Mouse (Mus musculus) ES-E14 (cell line): ENCODE data around the gene Zrsr2. TPM values are rescaled to one million over a fixed set of nuclear protein-coding genes. Genes with fewer than 3 reads are reported as not detected.

Source experiments
- DNase-seq: peaks from one replicate; pipeline ENCODE4 v3.0.0-alpha.2; 2013; ENCODE audit warnings: low read depth, low spot score
- H3K27ac ChIP-seq: 2 replicates; pipeline ENCODE4 v1.5.1; 2012; ENCODE audit warnings: low read depth, mild to moderate bottlenecking, low read length, moderate library complexity, mixed read lengths; ENCODE audit not compliant: poor library complexity, insufficient read depth, severe bottlenecking
- H3K36me3 ChIP-seq: 2 replicates; pipeline ENCODE4 v1.6.1; 2012; ENCODE audit warnings: mild to moderate bottlenecking, low read length, moderate library complexity, mixed read lengths; ENCODE audit not compliant: control insufficient read depth, poor library complexity, insufficient read depth, severe bottlenecking
- H3K4me1 ChIP-seq, 2 experiments: fragments of 150-350 bp in 1 of 2; sonication (generic) in 1 of 2; 2 replicates each; pipeline ENCODE4 v1.6.1; 2012; ENCODE audit warnings: low read length in 2 of 2, mild to moderate bottlenecking in 1 of 2, mixed read lengths in 1 of 2; ENCODE audit not compliant: control insufficient read depth in 2 of 2, insufficient read depth in 2 of 2, poor library complexity in 1 of 2
- H3K4me3 ChIP-seq, 2 experiments: fragments of 150-350 bp in 1 of 2; sonication (generic) in 1 of 2; 2 replicates each; pipeline ENCODE4 v1.5.1; 2012; ENCODE audit warnings: low read length in 2 of 2, low read depth in 1 of 2, mild to moderate bottlenecking in 1 of 2, mixed read lengths in 1 of 2; ENCODE audit not compliant: insufficient read depth in 1 of 2, poor library complexity in 1 of 2, severe bottlenecking in 1 of 2
- H3K9ac ChIP-seq: 2 replicates; pipeline ENCODE4 v1.6.1; 2012; ENCODE audit warnings: low read depth, mild to moderate bottlenecking, low read length, mixed read lengths; ENCODE audit not compliant: poor library complexity, insufficient read depth, severe bottlenecking
- H3K9me3 ChIP-seq: fragments of 150-350 bp; sonication (generic); 2 replicates; pipeline ENCODE4 v1.6.1; 2012; ENCODE audit warnings: low read depth, mild to moderate bottlenecking, low read length; ENCODE audit not compliant: control insufficient read depth, insufficient read depth
- CHD2 ChIP-seq: IDR thresholded peaks from 2 replicates; pipeline ENCODE4 v1.6.1; 2014; ENCODE audit warnings: mild to moderate bottlenecking, low read depth, low read length, inconsistent platforms
- HCFC1 ChIP-seq: IDR thresholded peaks from 2 replicates; pipeline ENCODE4 v1.6.1; 2012; ENCODE audit warnings: low read length, inconsistent platforms, borderline replicate concordance; ENCODE audit not compliant: insufficient read depth
- MAFK ChIP-seq: IDR thresholded peaks from 2 replicates; pipeline ENCODE4 v1.6.1; 2014; ENCODE audit warnings: mild to moderate bottlenecking, low read depth, low read length, inconsistent platforms; ENCODE audit not compliant: insufficient read depth
- ZC3H11A ChIP-seq: IDR thresholded peaks from 2 replicates; pipeline ENCODE4 v1.6.1; 2012; ENCODE audit warnings: low read depth, mild to moderate bottlenecking, inconsistent platforms, low read length, borderline replicate concordance
- ZNF384 ChIP-seq: IDR thresholded peaks from 2 replicates; pipeline ENCODE4 v1.6.1; 2012; ENCODE audit warnings: low read depth, low read length, inconsistent platforms
- in situ Hi-C, 2 experiments: fragments of 600-800 bp; cut with MboI; formaldehyde crosslinking; loops; one replicate each; pipeline ENCODE4 v1.15.1; 2025; ENCODE audit warnings: low sequenced_read_pairs in 2 of 2, inconsistent platforms in 1 of 2; ENCODE audit not compliant: unreplicated experiment in 2 of 2
- total RNA-seq: library from RNA; depleted of rRNA; stranded (reverse); fragments of 300-350 nt; gene quantifications from 2 replicates; pipeline ENCODE4 v1.2.3, GENCODE M21; 2012

The Zrsr2 gene
- total RNA-seq, 1 experiment: 36.9 TPM

DNA sequence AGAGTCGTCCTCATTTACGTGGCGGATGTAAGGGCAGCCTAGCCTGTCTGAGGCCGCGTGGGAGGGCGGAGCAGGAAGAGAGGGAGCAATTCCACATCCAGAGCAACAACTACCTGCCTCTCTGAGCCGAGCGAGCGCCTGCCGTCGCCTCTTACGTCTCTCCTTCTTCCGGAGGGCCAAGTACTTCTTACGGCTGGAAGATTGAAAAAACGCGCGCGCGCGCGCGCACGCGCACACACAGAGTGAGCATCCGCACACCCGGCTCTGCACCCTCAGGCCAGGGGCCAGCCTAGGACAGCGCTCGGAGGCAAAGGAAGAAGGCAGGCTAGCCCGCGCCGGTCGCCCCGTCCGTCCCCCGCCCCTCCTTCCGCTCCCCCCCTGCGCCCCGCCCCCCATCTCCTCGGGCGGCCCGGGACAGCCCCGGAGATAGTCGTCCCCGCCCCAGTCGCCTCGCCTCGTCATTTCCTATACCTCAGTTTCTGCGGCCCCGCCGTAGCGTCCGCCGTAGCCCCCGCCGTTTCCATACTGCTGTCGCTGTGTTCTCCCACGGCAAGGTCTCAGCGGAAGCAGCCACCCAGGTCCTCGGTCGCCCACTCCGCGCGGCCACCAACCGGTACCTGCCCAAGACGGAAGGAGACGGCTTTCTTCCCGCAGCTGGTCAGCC is 526 bp downstream of the Zrsr2 start:
- in situ Hi-C loops: loop anchor here in 1 of 2 experiments (10.0 kb wide), 1 partner anchor 117 kb away; the partner anchor contains the start of gene Siah1b
- peak overlapping the region; percentile 100 for H3K9ac ChIP-seq
- TF ChIP-seq HCFC1 (no peak), MAFK (no peak), CHD2 (no peak)
- H3K36me3 ChIP-seq: peaks cover 8% of the 10 kb centered on the region
- H3K4me3 ChIP-seq: peak overlapping the region; percentile 91 to 100
- DNase-seq: peak; percentile 38
- no peaks in the 10 kb centered on the region for H3K9me3 ChIP-seq
- peak overlapping the region; percentile 100 for H3K27ac ChIP-seq
- no peaks in the 10 kb centered on the region for H3K4me1 ChIP-seq

DNA sequence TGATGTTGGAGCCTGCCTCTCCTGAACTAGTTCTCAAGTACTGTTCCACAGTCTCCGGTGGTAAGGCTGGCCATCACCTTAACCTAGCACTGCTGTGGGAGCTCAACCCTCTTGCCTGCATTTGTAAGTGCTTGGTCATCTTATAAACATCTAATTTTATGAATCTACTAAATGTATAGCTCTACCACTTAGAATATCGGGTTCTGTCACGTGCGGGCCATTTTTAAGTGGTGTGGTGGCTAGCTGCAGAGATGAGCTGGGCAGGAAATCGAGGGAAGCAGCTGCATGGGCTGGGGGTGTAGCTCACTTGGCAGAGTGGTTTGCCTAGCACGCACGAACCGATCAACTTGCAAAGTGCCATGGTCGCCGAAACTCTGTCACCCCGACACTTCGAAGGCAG is 1.1 kb downstream of the Zrsr2 start:
- Histone ChIP-seq H3K36me3 (peaks cover 8% of the 10 kb centered on the region), H3K27ac (peak overlapping the region; percentile 100), H3K4me3 (peak overlapping the region; percentile 91 to 100), H3K9ac (peak overlapping the region; percentile 91), H3K9me3 (no peaks in the 10 kb centered on the region), H3K4me1 (no peaks in the 10 kb centered on the region)
- DNase-seq: no peak
- TF ChIP-seq HCFC1 (no peak), ZNF384 (no peak), CHD2 (no peak), MAFK (no peak), ZC3H11A (no peak)
- in situ Hi-C loops: loop anchor here in 1 of 2 experiments (10.0 kb wide), 1 partner anchor 117 kb away; the partner anchor contains the start of gene Siah1b

DNA sequence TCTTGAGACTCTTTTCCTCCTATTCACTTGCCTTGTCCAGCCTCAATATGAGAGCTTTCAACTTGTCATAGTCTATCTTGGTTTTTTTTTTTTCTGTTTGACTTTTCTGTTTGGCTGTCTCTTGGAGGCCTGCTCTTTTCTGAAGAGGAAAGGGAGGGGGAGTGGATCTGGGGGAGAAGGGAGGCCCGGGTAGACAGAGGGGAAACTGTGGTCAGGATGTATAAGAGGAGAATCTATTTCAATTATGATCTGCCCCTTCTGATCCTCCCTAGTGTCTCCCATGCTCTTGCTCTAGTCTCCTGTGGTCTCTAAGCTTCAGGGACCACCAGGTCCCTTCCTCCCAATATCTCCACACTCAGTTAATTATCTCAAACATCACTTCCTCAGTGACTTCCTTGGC is 6.8 kb downstream of the Zrsr2 start:
- Histone ChIP-seq H3K9ac (no peak overlapping the region), H3K4me3 (no peak overlapping the region), H3K36me3 (peaks cover 8% of the 10 kb centered on the region), H3K27ac (no peak overlapping the region), H3K9me3 (no peaks in the 10 kb centered on the region), H3K4me1 (no peaks in the 10 kb centered on the region)
- in situ Hi-C loops: loop anchor here in 1 of 2 experiments (10.0 kb wide), 1 partner anchor 123 kb away; the partner anchor contains the start of gene Siah1b
- TF ChIP-seq ZNF384 (no peak), CHD2 (no peak), HCFC1 (no peak), ZC3H11A (no peak), MAFK (no peak)
- no peak for DNase-seq

DNA sequence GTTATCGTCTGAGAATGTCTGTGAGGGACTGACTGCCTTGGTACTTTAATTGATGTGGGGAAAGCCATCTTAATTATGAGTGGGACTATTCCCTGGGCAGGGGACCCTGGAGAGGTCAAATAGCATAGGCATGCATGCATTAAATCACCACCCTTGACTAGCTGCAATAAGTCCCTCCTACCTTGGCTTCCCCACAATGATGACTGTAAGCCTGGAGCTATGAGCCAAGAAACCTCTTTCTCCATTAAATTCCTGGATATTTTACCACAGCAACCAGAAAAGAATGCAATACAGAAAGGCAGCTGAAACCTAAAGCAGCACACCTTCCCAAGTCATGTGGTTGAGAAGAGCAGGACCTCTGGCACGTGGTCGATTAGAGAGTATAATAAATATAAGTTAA is 14.1 kb downstream of the Zrsr2 start:
- Histone ChIP-seq H3K9ac (no peak overlapping the region), H3K9me3 (no peaks in the 10 kb centered on the region), H3K4me1 (no peaks in the 10 kb centered on the region), H3K36me3 (peaks cover 16% of the 10 kb centered on the region), H3K4me3 (no peak overlapping the region), H3K27ac (no peak overlapping the region)
- no peak for TF ChIP-seq HCFC1
- TF ChIP-seq ZC3H11A: no peak
- TF ChIP-seq MAFK: no peak
- no peak for TF ChIP-seq ZNF384
- no peak for TF ChIP-seq CHD2
- in situ Hi-C loops: no loop called here
- DNase-seq: no peak

DNA sequence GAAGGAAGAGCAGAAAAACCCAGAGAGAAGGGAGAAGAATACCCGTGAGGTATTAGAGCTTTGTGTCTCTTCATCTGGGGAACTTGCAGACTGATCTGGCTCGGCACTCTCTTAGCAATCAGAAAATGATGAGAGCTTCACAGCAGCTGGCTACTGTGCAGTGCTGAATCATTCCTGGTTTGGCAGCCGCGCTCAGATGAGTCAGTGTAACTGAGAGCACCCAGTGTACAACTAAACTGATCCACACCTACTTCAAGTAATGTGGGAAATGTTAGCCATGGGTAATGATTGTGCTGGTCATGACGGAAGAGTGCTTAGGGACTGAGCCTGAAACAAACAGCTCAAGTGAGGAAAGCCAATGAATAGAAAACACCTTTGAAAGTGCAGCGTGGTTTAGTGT is 19.9 kb downstream of the Zrsr2 start:
- in situ Hi-C loops: no loop called here
- no peak for DNase-seq
- TF ChIP-seq HCFC1 (no peak), ZC3H11A (no peak), MAFK (no peak), ZNF384 (no peak), CHD2 (no peak)
- no peak overlapping the region for H3K9ac ChIP-seq
- no peaks in the 10 kb centered on the region; a peak in 1 of 4 replicates for H3K4me1 ChIP-seq
- H3K27ac ChIP-seq: no peak overlapping the region
- no peaks in the 10 kb centered on the region for H3K9me3 ChIP-seq
- H3K4me3 ChIP-seq: no peak overlapping the region
- H3K36me3 ChIP-seq: peaks cover 10% of the 10 kb centered on the region
